In genomic region chr2:115996438-115996837, GRCm38 (mm10) we compare ENCODE assay signal across 32 mouse cellular contexts.
"Had no signal": no experiment of that assay in that cellular context is flagged by ENCODE, and none has a peak within 500 bp of the region (broad histone marks: within the 10 kb centered on the region; RNA-seq: fewer than 3 reads in every experiment).

No protein-coding gene starts in this region.

- DNase-seq: heart, postnatal 10 days; heart, postnatal 14 days; heart, postnatal 36 days; heart, postnatal 4 days; kidney, adult 11 months; kidney, adult 18-20 months; kidney, adult 2 months; kidney, adult 8-10 months; kidney, adult 9 months; kidney, postnatal 10 days; kidney, postnatal 14 days; kidney, postnatal 25 days; kidney, postnatal 36 days; kidney, postnatal 4 days; layer of hippocampus, adult 9-11 months; layer of hippocampus, postnatal 36 days had no signal

- H3K4me3 ChIP-seq: heart, embryonic 15.5 days; hindbrain, embryonic 10.5 days; hindbrain, embryonic 12.5 days; hindbrain, embryonic 13.5 days; hindbrain, embryonic 15.5 days; intestine, embryonic 15.5 days; kidney, embryonic 15.5 days; layer of hippocampus, adult 2 months; left cerebral cortex, adult 2 months had no signal

- H3K27ac ChIP-seq: heart, embryonic 15.5 days; hindbrain, embryonic 10.5 days; hindbrain, embryonic 12.5 days; hindbrain, embryonic 13.5 days; hindbrain, postnatal 0 days; intestine, embryonic 15.5 days; kidney, postnatal 0 days; layer of hippocampus, adult 2 months; left cerebral cortex, adult 2 months had no signal

- H3K9ac ChIP-seq: heart, embryonic 15.5 days; hindbrain, embryonic 12.5 days; hindbrain, embryonic 13.5 days; hindbrain, embryonic 14.5 days; hindbrain, embryonic 15.5 days; intestine, embryonic 15.5 days; kidney, embryonic 15.5 days had no signal

- H3K9me3 ChIP-seq: heart, embryonic 15.5 days; hindbrain, embryonic 10.5 days; hindbrain, embryonic 12.5 days; hindbrain, embryonic 13.5 days; hindbrain, embryonic 15.5 days; intestine, embryonic 15.5 days; kidney, embryonic 15.5 days had no signal

- H3K36me3 ChIP-seq: hindbrain, embryonic 15.5 days; intestine, embryonic 15.5 days had no signal

- ATAC-seq: hindbrain, embryonic 16.5 days; hindbrain, postnatal 0 days; inflammation-experienced regulatory T-cells, adult 6 months; intestine, embryonic 15.5 days; intestine, embryonic 16.5 days; intestine, postnatal 0 days had no signal

- H3K4me2 ChIP-seq: heart, embryonic 15.5 days; hindbrain, embryonic 12.5 days; hindbrain, embryonic 13.5 days; hindbrain, embryonic 14.5 days; hindbrain, embryonic 15.5 days; intestine, embryonic 15.5 days; kidney, embryonic 15.5 days had no signal

- H3K27me3 ChIP-seq: heart, embryonic 15.5 days; hindbrain, embryonic 12.5 days; hindbrain, embryonic 13.5 days; hindbrain, embryonic 15.5 days; intestine, embryonic 15.5 days; kidney, embryonic 15.5 days had no signal
